Mouse (Mus musculus) R1 (cell line): Measurements from ENCODE around the gene Serpinb11.
A peak's percentile ranks its signal among the peaks of the same experiment; 100 is the strongest.

Experiments
- DNase-seq: peaks from one replicate; pipeline ENCODE4 v3.0.0-alpha.2; 2018; ENCODE audit warnings: low read depth, low spot score

Gene Serpinb11

GRCm38 (mm10) chr1:107360898-107361297 is at the start of gene Serpinb11:
TSS of gene Serpinb11 (plus strand) at chr1:107361198.
- no peak for DNase-seq

- no peak for DNase-seq
These were observed 15.0 kb upstream of the Serpinb11 start for GRCm38 (mm10) chr1:107345979-107346378.

- DNase-seq, result no peak
These were observed 14.2 kb upstream of the Serpinb11 start for GRCm38 (mm10) chr1:107346788-107347187.

- no peak for DNase-seq
These were observed 10.6 kb upstream of the Serpinb11 start for GRCm38 (mm10) chr1:107350392-107350791.

GRCm38 (mm10) chr1:107351115-107351514 is 9.9 kb upstream of the Serpinb11 start:
- DNase-seq, result no peak

GRCm38 (mm10) chr1:107353046-107353445 is 8.0 kb upstream of the Serpinb11 start:
- peak; percentile 28 for DNase-seq

GRCm38 (mm10) chr1:107365973-107366372 is 5.0 kb downstream of the Serpinb11 start:
- DNase-seq, result no peak

GRCm38 (mm10) chr1:107368944-107369343 is 7.9 kb downstream of the Serpinb11 start:
- DNase-seq, result no peak

- DNase-seq, result no peak
These were observed 16.0 kb downstream of the Serpinb11 start for GRCm38 (mm10) chr1:107376952-107377351.

- no peak for DNase-seq
These were observed 17.4 kb downstream of the Serpinb11 start for GRCm38 (mm10) chr1:107378368-107378767.

GRCm38 (mm10) chr1:107381491-107381890 is 20.5 kb downstream of the Serpinb11 start:
- DNase-seq, result no peak

- no peak for DNase-seq
These were observed 21.4 kb downstream of the Serpinb11 start for GRCm38 (mm10) chr1:107382404-107382803.

GRCm38 (mm10) chr1:107384532-107384931 is 23.5 kb downstream of the Serpinb11 start:
- peak; percentile 5 for DNase-seq

GRCm38 (mm10) chr1:107389753-107390152 is 28.8 kb downstream of the Serpinb11 start:
- no peak for DNase-seq

GRCm38 (mm10) chr1:107397481-107397880 is 36.5 kb downstream of the Serpinb11 start:
- DNase-seq, result no peak

- no peak for DNase-seq
These were observed 38.4 kb downstream of the Serpinb11 start, which contains the start of gene Serpinb7 for GRCm38 (mm10) chr1:107399355-107399754. TSS of gene Serpinb7 (plus strand) at chr1:107399655.

- no peak for DNase-seq
These were observed 41.1 kb downstream of the Serpinb11 start for GRCm38 (mm10) chr1:107402082-107402481.

- DNase-seq, result no peak
These were observed 53.7 kb downstream of the Serpinb11 start for GRCm38 (mm10) chr1:107414650-107415049.

- DNase-seq, result no peak
These were observed 61.5 kb downstream of the Serpinb11 start for GRCm38 (mm10) chr1:107422487-107422886.
